Mouse (Mus musculus): ENCODE results near the gene Trim39. TPM values are rescaled to one million over a fixed set of nuclear protein-coding genes. Genes with fewer than 3 reads are reported as not detected.
"Not testable (repeated sequence)": the region's sequence is repeated elsewhere in the genome, so short reads cannot be mapped to it uniquely, and the experiment has no call there.

The Trim39 gene
- 23.5 and 42.2 TPM in 2 replicates for polyA plus RNA-seq (2011; ENCODE audit: insufficient read depth, insufficient read length, low replicate concordance, missing spikeins)

GRCm38 (mm10) chr17:36271586-36272256, at the start of gene Trim39:
Gene Trim39, minus strand, starts transcription at chr17:36272247.
- under 1% methylated on average over 43 of the region's 43 CpGs for WGBS
- Histone ChIP-seq H3K4me1 (ENCODE audit: control insufficient read depth, insufficient read depth, low read length) (peaks cover 14% of the 10 kb centered on the region), H3K4me3 (replicated peaks; ENCODE audit: control insufficient read depth, low read depth, low read length) (peak within 1 kb of the TSS; percentile 97), H3K27ac (ENCODE audit: control insufficient read depth, insufficient read depth, low read depth, low read length, poor library complexity) (peak within 1 kb of the TSS; percentile 95)
- TF ChIP-seq POLR2A (IDR thresholded peaks at IDR 0.05; ENCODE audit: borderline replicate concordance, control insufficient read depth, low read depth, low read length) (no peak), CTCF (IDR thresholded peaks at IDR 0.05; ENCODE audit: control insufficient read depth, insufficient read depth, low read length) (no peak)

- Histone ChIP-seq H3K4me1 (ENCODE audit: control insufficient read depth, insufficient read depth, low read length) (no peaks in the 10 kb centered on the region), H3K27ac (ENCODE audit: control insufficient read depth, insufficient read depth, low read depth, low read length, poor library complexity) (no peak overlapping the region), H3K4me3 (replicated peaks; ENCODE audit: control insufficient read depth, low read depth, low read length) (no peak overlapping the region)
- 32% methylated on average over 5 of the region's 5 CpGs for WGBS
- no peak for TF ChIP-seq POLR2A (IDR thresholded peaks at IDR 0.05; ENCODE audit: borderline replicate concordance, control insufficient read depth, low read depth, low read length)
- TF ChIP-seq CTCF (IDR thresholded peaks at IDR 0.05; ENCODE audit: control insufficient read depth, insufficient read depth, low read length): no peak
Measured at GRCm38 (mm10) chr17:36315689-36316253, 43.7 kb upstream of the Trim39 start.

GRCm38 (mm10) chr17:36315041-36315688, 43.1 kb upstream of the Trim39 start:
- under 1% methylated on average over 19 of the region's 19 CpGs for WGBS
- Histone ChIP-seq H3K4me3 (replicated peaks; ENCODE audit: control insufficient read depth, low read depth, low read length) (peak overlapping the region; percentile 58), H3K4me1 (ENCODE audit: control insufficient read depth, insufficient read depth, low read length) (no peaks in the 10 kb centered on the region), H3K27ac (ENCODE audit: control insufficient read depth, insufficient read depth, low read depth, low read length, poor library complexity) (no peak overlapping the region)
- no peak for TF ChIP-seq CTCF (IDR thresholded peaks at IDR 0.05; ENCODE audit: control insufficient read depth, insufficient read depth, low read length)
- no peak for TF ChIP-seq POLR2A (IDR thresholded peaks at IDR 0.05; ENCODE audit: borderline replicate concordance, control insufficient read depth, low read depth, low read length)

- no peaks in the 10 kb centered on the region for H3K4me1 ChIP-seq (ENCODE audit: control insufficient read depth, insufficient read depth, low read length)
- 9% methylated on average over 9 of the region's 9 CpGs for WGBS
- H3K27ac ChIP-seq (ENCODE audit: control insufficient read depth, insufficient read depth, low read depth, low read length, poor library complexity): no peak overlapping the region
- no peak overlapping the region for H3K4me3 ChIP-seq (replicated peaks; ENCODE audit: control insufficient read depth, low read depth, low read length)
- TF ChIP-seq POLR2A (IDR thresholded peaks at IDR 0.05; ENCODE audit: borderline replicate concordance, control insufficient read depth, low read depth, low read length) (no peak), CTCF (IDR thresholded peaks at IDR 0.05; ENCODE audit: control insufficient read depth, insufficient read depth, low read length) (no peak)
Measured at GRCm38 (mm10) chr17:36314511-36314910, 42.5 kb upstream of the Trim39 start.

GRCm38 (mm10) chr17:36309293-36309692, 37.2 kb upstream of the Trim39 start:
- no peaks in the 10 kb centered on the region for H3K4me1 ChIP-seq (ENCODE audit: control insufficient read depth, insufficient read depth, low read length)
- 60% methylated on average over 1 of the region's 1 CpGs for WGBS
- TF ChIP-seq POLR2A (IDR thresholded peaks at IDR 0.05; ENCODE audit: borderline replicate concordance, control insufficient read depth, low read depth, low read length) (no peak), CTCF (IDR thresholded peaks at IDR 0.05; ENCODE audit: control insufficient read depth, insufficient read depth, low read length) (no peak)
- no peak overlapping the region for H3K27ac ChIP-seq (ENCODE audit: control insufficient read depth, insufficient read depth, low read depth, low read length, poor library complexity)
- H3K4me3 ChIP-seq (replicated peaks; ENCODE audit: control insufficient read depth, low read depth, low read length): no peak overlapping the region

- not testable (repeated sequence) for H3K27ac ChIP-seq (ENCODE audit: control insufficient read depth, insufficient read depth, low read depth, low read length, poor library complexity); H3K4me3 ChIP-seq (replicated peaks; ENCODE audit: control insufficient read depth, low read depth, low read length); H3K4me1 ChIP-seq (ENCODE audit: control insufficient read depth, insufficient read depth, low read length)
- WGBS: under 1% methylated on average over 3 of the region's 3 CpGs
- peak; percentile 42 for TF ChIP-seq CTCF (IDR thresholded peaks at IDR 0.05; ENCODE audit: control insufficient read depth, insufficient read depth, low read length)
Measured at GRCm38 (mm10) chr17:36308855-36309254, 36.8 kb upstream of the Trim39 start.

- TF ChIP-seq CTCF (IDR thresholded peaks at IDR 0.05; ENCODE audit: control insufficient read depth, insufficient read depth, low read length) (no peak), POLR2A (IDR thresholded peaks at IDR 0.05; ENCODE audit: borderline replicate concordance, control insufficient read depth, low read depth, low read length) (no peak)
Measured at GRCm38 (mm10) chr17:36286390-36286789, 14.3 kb upstream of the Trim39 start, which contains the start of gene H2-M10.2. Gene H2-M10.2, minus strand, starts transcription at chr17:36286490.

GRCm38 (mm10) chr17:36281521-36282245, 9.6 kb upstream of the Trim39 start:
- H3K4me3 ChIP-seq (replicated peaks; ENCODE audit: control insufficient read depth, low read depth, low read length): no peak overlapping the region
- TF ChIP-seq CTCF (IDR thresholded peaks at IDR 0.05; ENCODE audit: control insufficient read depth, insufficient read depth, low read length) (no peak), POLR2A (IDR thresholded peaks at IDR 0.05; ENCODE audit: borderline replicate concordance, control insufficient read depth, low read depth, low read length) (no peak)
- H3K27ac ChIP-seq (ENCODE audit: control insufficient read depth, insufficient read depth, low read depth, low read length, poor library complexity): no peak overlapping the region
- no peaks in the 10 kb centered on the region for H3K4me1 ChIP-seq (ENCODE audit: control insufficient read depth, insufficient read depth, low read length)
- 84% methylated on average over 4 of the region's 4 CpGs for WGBS

More at GRCm38 (mm10) chr17:36286390-36286789, 14.3 kb upstream of the Trim39 start, which contains the start of gene H2-M10.2:
- 67% methylated on average over 2 of the region's 2 CpGs for WGBS
- Histone ChIP-seq H3K4me3 (replicated peaks; ENCODE audit: control insufficient read depth, low read depth, low read length) (no peak within 1 kb of the TSS), H3K27ac (ENCODE audit: control insufficient read depth, insufficient read depth, low read depth, low read length, poor library complexity) (no peak within 1 kb of the TSS), H3K4me1 (ENCODE audit: control insufficient read depth, insufficient read depth, low read length) (no peaks in the 10 kb centered on the region)

Data from bone marrow, adult 2 months (tissue).